Mouse (Mus musculus): ENCODE measurements around the gene BC025920. TPM values are rescaled to one million over a fixed set of nuclear protein-coding genes. Genes with fewer than 3 reads are reported as not detected.

The BC025920 gene
- total RNA-seq, 2 experiments from 2014 or later = 2.8 to 4.5 TPM

DNA sequence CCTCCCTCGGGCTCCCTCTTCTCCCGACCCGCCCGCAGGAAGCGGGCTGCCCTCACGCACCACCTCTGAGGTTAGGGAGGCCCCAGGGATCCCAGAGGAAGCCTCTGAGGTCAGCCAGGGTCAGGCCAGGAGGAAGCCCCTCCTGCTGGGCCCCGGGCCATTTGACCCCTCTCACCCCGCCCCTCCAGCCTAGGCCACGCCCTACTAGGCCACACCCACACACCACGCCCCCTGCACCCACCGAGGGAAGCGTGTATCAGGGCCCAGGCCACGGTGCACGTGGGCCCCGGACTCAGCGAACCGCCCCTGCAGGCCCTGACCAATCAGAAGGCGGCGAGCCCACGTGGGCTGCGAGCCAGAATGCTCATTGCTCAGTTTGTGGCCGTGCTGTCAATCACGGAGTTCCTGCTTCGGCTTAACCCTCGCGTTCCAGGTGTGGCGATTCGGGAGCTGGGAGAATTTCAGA lies 5.3 kb upstream of the BC025920 start, which contains the start of gene Tle6:
Tle6 (minus strand) TSS at position 336 of the 466 bp plus-strand sequence.
- peak; percentile 84 for ATAC-seq (replicated peaks; ENCODE audit: low FRiP score, low TSS enrichment, poor library complexity, severe bottlenecking)

DNA sequence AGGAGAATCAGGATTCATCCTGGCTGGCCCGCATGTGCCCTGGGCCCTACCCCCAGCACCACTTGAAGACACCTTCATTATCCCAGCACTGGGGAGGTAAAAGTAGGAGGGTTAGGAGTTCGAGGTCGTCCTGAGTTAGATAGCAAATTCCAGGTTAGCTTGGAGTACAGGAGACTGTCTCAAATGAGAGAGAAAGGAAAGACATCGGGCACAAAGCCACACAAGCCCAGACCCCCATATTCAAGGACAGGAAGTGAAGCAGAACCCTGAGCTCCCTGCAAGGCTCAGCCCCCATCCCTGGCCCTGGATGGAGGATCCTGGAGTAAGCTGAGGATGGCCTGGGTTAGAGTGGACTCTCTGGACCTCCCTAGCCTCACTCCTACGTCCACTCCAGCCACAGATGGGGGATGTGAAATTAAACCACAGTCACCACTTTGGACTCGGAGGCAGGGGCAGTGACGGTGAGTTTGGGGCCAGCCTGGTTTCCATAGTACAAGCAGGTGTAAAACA lies 4.6 kb upstream of the BC025920 start:
- no peak for ATAC-seq (replicated peaks; ENCODE audit: low FRiP score, low TSS enrichment, poor library complexity, severe bottlenecking)

DNA sequence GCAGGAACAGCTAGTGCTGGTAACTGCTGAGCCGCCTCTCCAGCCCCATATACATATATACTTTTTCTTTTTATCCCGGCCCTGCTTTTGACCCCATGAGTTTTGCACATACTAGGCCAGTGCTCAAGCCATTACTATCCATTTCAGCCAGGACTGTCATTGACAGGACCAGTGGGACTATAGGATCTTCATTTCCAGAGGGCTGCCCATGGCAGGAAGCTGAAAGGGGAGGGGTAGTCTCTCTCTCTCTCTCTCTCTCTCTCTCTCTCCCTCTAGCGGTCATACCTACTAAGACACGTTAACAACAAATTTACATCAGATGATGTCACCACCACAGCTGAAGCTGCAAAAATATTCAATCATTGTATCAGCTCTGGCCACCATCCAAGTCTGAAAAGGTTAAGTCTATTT lies 3.3 kb upstream of the BC025920 start:
- ATAC-seq (replicated peaks; ENCODE audit: low FRiP score, low TSS enrichment, poor library complexity, severe bottlenecking) = peak; percentile 25

DNA sequence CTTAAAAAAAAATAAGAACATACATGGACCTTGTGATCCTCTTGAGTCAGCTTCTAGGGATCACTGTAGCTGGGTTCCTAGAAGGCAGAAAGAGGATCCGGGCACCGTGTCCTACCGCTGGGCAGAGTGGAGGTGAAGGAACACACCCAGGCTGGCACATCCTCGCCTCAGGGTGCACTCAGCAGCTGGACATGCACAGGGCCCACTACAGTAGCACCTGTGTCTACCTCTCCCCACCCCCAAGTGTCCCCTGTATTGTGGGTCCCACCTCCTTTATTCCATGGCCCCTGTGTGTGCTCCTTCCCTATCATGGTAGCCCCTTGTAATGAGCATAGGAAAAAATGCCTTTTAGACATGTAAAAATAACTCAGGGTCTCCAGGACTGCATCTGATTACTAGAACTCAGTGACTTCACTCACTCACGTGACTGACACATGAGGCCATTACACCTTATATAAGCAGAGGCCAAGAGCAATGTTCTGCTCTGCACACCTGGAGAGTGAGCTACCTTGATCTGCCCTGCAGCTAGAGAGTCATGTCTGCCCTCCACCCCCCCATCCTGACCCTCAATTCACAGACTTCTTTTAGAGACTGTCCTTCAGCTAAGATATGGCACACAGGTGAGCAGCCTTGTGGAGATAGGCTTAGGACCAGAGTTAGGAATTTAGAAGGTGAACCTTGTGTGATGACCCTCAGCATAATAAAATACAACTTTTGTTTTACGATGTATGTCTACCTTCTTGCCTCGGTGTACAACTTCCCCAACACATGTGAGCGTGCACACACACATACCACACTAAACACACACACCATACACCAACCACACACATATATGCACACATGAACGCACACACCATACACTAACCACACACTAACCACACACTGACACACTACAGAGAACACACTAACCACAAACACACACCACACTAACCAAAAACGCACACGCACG lies 1.8 kb upstream of the BC025920 start:
- ATAC-seq (replicated peaks; ENCODE audit: low FRiP score, low TSS enrichment, poor library complexity, severe bottlenecking) = no peak

DNA sequence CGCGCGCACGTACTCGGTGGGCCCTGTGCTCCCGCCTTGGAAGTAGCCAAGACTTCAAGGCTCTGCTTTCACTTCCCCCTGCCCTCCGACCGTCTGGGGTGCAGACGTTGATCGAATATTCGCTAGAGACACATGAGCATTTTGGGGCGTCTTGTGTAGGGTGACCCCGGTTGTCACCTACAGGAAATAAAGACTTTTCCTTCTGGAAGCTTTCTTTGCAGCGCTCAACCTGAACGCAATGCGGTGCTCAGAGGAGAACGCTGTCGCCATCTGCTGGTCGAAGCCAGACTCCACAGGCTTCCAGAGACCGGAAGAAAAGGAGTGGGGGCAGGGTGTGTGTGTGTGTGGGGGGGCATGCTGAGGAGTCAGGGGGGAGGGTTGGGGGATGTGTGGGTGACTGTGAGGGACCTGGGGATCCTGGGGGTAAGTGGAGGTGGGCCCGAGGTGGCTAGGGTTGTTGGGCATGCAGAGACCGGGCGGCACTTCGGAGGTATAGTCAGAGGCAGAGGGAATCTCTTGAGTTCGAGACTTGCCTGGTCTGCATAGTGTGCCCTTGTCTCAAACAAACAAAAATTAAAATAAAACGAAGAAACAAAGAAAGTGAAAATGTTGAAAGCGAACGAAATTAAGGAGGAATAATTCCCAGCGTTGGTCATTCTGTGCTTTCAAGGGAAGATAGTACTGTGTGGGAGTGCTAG lies 953 bp upstream of the BC025920 start:
- peak; percentile 38 for ATAC-seq (replicated peaks; ENCODE audit: low FRiP score, low TSS enrichment, poor library complexity, severe bottlenecking)

DNA sequence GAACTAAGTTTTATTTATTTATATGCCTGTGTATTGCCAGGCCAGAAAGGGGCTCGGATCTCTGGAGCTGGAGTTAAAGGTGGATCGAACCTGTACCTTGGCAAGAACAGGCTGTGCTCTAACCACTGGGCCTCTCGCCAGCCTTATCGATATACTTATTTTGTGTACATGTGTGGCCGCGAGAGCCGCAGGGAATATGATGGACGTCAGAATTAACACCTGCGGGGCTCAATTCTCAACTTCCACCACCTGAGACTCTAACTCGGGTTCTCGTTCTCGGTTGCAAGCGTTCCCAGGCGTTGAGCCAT lies 450 bp upstream of the BC025920 start:
- ATAC-seq (replicated peaks; ENCODE audit: low FRiP score, low TSS enrichment, poor library complexity, severe bottlenecking) = no peak

DNA sequence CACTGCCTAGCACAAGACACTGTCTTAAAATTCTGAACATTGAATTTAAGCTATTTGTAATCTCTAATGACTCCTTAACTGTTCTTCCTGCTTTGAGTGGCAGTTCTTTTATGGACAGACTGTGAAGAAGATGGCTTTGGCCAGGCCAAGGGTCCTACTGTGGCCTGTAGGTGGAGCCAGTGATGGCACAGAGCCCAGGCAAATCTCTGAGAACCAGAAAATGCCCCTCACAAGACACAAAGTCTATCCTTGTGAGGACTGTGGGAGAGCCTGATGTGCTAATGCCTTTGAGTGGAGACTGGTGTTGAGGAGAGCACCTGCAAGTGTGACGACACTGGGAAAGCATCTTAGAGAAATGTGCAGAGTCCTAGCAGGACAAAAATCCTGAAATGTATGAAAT lies 2.2 kb downstream of the BC025920 start:
- ATAC-seq (replicated peaks; ENCODE audit: low FRiP score, low TSS enrichment, poor library complexity, severe bottlenecking) = no peak

DNA sequence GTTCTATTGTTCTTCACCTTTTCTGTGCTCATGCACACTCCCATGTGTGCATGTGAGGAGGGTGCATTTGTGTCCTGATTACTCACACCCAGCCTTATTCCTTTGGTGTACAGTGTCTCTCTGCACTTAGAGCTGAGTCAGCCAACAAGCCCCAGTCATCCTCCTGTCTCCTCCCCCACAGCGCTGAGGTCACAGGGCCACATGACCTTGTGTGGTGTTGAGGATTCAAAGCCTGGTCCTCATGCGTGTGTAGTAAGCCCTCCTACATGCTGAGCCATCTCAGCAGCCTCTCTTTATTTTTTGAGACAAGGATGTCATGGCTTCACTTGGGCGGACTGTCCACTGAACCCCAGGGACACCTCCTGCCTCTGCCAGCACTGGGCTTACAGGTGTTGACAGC lies 6.7 kb downstream of the BC025920 start:
- ATAC-seq (replicated peaks; ENCODE audit: low FRiP score, low TSS enrichment, poor library complexity, severe bottlenecking) = no peak

DNA sequence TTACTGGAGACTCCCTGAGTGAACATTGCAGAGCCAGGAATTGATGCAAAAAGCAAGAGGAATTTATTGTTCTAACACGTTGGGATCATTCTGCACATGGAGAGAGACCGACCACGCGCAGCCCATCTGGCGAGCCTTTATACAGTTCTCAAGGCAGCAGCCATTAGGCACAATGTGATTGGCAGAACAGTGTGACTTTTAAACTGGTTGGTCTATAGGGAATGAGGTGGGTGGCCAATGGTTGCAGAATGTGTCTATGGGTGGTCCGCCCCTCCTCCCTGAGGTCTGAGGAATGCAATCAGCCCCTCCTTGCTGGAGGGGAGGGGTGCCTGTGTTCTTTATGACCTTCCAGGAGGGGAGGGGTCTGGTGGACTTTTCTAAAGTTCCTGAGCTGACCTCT lies 9.4 kb downstream of the BC025920 start:
- ATAC-seq (replicated peaks; ENCODE audit: low FRiP score, low TSS enrichment, poor library complexity, severe bottlenecking) = no peak

DNA sequence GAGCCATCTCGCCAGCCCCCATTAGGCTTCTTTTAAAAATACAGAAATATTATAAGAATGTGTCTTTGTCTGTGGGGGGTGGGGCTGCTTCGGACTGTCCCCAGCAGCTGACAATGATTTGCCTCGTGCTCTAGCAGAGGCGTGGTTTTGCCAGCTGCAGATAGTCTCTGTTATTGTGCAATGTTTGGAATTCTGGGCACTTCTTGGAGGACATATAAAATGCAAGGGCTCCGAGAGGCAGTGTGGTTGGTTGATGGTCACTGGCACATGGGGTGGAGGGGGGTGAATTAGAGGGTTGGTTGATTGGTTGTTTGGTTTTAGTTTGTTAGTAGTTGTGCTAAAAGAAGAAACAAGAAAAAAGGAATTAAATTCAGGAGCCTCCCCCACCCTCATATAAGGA lies 13.9 kb downstream of the BC025920 start:
- ATAC-seq (replicated peaks; ENCODE audit: low FRiP score, low TSS enrichment, poor library complexity, severe bottlenecking) = no peak

DNA sequence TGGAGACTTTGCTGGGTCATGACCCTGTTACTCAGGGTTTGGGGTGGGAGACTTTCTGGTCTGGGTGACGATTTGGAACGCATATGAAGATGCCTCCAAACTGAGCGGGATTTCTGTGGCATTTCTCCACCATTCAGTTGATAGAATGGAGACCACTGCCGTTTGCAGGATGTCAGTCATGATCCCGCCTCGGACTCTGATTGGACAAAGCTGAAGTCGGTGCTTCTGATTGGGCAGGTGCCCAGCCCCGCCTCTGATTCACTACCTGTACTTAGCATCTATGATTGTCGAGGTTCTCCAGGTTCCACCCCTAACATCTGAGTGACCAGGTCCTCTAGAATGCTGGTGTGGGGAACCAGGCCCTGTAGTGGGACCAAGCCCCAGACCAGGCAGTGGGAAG lies 14.7 kb downstream of the BC025920 start:
- no peak for ATAC-seq (replicated peaks; ENCODE audit: low FRiP score, low TSS enrichment, poor library complexity, severe bottlenecking)

DNA sequence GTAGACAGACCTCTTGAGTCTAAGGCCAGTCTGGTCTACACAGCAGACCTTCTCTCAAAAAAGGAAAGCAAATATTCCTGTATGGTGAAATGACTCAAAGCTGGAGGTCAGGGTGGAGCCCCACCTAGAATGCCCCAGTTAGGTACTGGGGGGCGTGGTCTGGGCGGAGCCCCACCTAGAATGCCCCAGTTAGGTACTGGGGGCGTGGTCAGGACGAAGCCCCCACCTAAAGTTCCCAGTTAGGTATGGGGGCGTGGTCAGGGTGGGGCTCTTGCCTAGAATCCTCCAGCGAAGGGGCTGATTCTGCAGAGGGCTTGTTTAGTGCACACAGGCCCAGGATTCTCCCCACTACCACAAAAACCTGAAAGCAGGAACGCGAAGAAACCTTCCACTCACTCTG lies 17.4 kb downstream of the BC025920 start:
- no peak for ATAC-seq (replicated peaks; ENCODE audit: low FRiP score, low TSS enrichment, poor library complexity, severe bottlenecking)

DNA sequence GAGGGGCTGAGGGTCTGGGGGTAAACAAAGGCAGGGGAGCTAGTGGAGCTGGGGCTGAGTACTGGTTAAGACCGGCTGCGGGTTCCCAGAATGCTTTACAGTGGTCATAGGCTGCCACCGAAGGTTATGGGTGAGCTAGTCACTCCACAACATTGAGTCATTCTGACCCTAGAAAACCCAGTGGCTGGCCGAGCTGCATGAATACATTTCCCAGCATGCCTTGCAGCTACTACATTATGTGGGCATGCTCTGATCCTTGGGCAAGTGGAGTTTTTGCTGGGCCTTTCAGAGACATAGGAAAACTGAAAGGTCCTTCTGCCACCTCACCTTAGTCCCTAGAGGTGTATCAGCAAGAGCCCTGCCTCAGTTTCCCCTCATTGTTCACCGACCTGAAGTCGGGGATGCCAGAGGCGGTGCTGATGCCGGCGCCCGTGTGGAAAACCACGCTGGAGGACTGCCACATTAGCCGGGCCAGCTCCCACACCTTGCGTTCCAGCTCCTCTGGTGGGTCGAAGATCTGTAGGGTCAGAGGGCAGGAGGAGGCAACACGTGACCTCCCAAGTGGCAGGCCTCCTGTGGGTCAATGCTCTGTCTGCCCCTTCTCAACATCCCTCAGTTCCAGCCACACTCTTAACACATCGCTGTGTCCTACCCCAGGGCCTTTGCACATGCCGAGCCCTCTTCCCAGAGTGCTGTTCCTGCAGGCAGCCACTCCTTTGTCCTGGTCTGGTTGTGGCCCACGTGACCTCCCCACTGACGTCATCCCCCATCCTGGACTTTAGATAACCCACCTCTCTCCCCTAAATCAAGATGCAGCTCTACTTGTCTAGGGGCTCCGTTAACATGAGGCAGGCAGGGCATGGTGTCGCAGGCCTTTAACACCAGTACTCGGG lies 20.3 kb downstream of the BC025920 start:
- ATAC-seq (replicated peaks; ENCODE audit: low FRiP score, low TSS enrichment, poor library complexity, severe bottlenecking) = no peak

DNA sequence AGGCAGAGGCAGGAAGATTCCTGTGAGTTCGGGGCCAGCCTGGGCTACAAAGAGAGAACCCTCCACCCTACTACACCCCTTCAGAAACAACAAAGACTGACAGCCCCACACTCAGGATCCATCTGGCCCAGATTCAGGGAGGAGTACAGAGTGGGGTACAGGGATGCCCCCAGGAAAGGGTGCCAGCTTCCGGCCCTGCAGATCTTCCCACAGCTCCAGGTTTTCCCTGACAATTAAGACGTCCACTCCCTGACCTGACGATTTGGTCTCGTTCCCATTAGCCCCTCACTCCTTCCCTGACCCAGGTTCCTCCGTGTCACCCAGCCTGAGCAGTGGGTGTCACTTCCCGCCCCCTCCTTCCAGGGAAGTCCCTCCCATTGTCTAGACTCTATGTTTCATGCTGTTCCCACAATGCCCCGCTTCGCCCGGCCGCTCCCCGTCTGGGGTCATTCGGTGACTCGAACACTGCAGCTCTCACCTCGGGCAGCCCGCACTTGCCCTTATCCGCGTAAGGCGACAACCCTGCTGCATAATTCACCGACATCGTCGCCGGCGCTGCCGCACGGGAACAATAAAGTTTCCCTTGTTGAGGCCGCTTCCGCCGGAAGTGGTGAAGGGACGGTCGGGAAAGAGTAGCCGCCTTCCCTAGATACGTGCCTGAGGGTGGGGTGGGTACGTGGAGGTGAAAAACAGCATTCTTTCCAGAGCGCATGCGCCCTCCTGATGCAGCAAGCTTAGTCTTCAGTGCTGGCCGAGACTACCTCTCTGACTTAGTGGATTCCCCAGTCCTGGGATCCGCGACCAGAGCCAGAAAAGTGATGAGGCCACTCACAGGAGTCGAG lies 21.1 kb downstream of the BC025920 start, which contains the start of gene Sirt6:
Sirt6 (minus strand) TSS at position 804 of the 842 bp plus-strand sequence.
- ATAC-seq (replicated peaks; ENCODE audit: low FRiP score, low TSS enrichment, poor library complexity, severe bottlenecking) = peak; percentile 88

DNA sequence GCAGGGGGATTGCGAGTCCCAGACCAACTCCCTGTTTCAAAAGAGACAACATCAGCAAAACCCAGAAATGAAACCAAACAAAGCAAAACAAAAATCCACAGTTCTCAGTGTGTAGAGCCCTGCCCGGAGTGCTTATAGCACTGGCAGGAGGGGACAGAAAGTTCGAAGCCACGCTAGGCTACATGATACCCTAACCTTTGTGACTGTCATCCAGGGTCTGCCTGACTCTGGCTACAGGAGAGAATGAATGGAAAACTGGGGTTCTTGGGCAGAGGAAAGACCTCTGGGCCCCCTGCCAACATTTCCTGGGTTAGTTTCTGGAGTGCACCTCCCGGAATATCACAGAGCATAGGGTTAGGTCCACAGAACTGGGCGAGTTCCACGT lies 21.8 kb downstream of the BC025920 start:
- no peak; the same call in 1 of the 2 replicates for ATAC-seq (replicated peaks; ENCODE audit: low FRiP score, low TSS enrichment, poor library complexity, severe bottlenecking)

DNA sequence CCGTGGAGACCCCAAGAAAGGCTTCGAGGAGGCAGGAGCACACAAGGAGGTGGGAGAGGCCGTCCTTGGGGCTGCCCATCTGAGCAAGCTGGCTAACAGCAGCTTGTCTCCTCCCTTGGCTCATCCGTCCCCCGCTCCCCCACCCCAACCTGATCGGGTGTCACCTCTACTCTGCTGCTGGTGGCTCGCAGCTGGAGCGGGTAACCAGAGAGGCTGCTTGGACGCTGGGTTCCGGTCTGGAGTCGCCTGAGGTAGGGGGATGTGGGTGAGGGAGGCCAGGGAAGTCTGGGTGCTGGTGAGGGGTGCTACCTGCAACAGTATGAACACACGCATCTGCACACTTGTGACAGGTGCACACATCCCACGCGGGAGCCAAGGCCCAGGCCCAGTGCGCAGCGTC lies 22.3 kb downstream of the BC025920 start, which contains the start of gene Ankrd24:
Ankrd24 (plus strand) TSS at position 151 of the 400 bp plus-strand sequence.
- ATAC-seq (replicated peaks; ENCODE audit: low FRiP score, low TSS enrichment, poor library complexity, severe bottlenecking) = no peak

DNA sequence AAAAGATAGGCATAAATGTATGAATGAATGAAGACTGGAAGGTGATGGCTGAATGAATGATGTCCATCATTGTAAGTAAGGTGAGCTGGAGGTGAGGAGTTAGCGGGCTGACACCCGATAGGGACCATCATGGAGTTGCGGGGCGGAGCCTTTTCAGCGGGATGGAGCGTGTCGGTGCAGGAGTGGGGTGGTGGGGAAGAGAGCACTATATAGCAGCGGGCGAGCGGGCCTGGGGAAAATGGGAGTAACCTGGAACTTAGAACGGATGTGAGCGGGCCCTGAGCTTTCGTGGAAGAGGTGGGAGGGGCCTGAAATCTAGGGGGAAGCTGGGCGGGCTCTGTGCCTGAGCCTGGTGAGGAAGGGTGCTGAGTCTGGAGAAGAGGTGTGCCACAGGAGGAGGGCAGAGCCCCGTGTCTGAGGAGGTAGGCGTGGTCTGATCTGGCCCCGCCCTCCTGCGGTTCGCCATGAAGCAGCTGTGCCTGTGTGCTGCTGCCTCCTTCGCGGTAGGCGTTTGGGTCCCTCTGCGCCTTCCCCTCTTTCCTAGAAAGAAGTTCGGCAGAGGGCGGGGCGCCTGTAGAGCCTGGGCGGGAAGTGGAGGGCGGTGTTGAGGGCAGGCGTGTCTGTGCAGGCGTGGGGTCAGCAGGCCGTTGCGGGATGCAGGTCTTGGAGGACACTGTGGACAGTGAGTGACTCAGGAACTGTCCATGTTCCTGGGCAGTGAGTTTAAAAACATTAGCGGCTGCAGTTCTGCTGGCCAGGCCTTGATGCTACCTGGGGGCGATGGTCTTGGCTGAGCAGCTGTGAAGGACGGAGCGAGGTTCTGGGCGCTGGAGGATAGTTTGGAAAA lies 27.4 kb downstream of the BC025920 start:
- ATAC-seq (replicated peaks; ENCODE audit: low FRiP score, low TSS enrichment, poor library complexity, severe bottlenecking) = peak; percentile 97

DNA sequence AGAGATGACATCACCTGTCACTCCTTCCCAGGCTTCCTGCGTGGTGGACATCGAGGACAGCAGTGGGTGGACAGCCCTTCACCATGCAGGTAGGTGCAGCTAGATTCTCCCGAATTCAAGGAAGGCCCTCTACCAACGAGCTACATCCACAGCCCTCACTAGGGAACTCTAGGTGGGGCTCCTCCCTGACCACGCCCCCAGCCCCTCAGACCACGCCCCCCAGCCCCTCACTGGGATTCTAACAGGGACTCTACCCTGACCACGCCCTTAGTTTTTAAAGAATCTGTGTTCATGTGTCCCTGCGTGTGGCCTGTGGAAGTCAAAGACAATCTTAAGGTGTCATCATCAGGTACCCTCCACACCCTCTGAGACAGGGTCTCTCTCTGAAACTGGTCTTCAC lies 30.3 kb downstream of the BC025920 start:
- ATAC-seq (replicated peaks; ENCODE audit: low FRiP score, low TSS enrichment, poor library complexity, severe bottlenecking) = no peak

Data from megakaryocyte-erythroid progenitor cell, adult 5-6 weeks (primary cell).